Mouse (Mus musculus): ENCODE results near the gene Lrrn1. TPM values are rescaled to one million over a fixed set of nuclear protein-coding genes. Genes with fewer than 3 reads are reported as not detected.

Gene Lrrn1
- polyA plus RNA-seq, 1 experiment from 2014 or later: 1.5 TPM

GRCm38 (mm10) chr6:107583759-107584383 is 54.3 kb downstream of the Lrrn1 start:
- no peak overlapping the region for H3K4me3 ChIP-seq (ENCODE audit: control insufficient read depth in 1 of 2, insufficient read depth in 1 of 2, low read depth in 1 of 2, low read length in 2 of 2)
- no peaks in the 10 kb centered on the region for H3K4me1 ChIP-seq (ENCODE audit: control insufficient read depth in 2 of 2, insufficient read depth in 2 of 2, low read length in 2 of 2)
- H3K36me3 ChIP-seq (ENCODE audit: control insufficient read depth, insufficient read depth, low read length): no peaks in the 10 kb centered on the region
- no peaks in the 10 kb centered on the region for H3K27me3 ChIP-seq (ENCODE audit: control insufficient read depth, insufficient read depth, low read length)
- no peaks in the 10 kb centered on the region for H3K9me3 ChIP-seq (ENCODE audit: control insufficient read depth, low read length)
- no peak overlapping the region for H3K4me2 ChIP-seq (ENCODE audit: low read length)
- no peak overlapping the region for H3K27ac ChIP-seq (replicated peaks in 1 of 2; ENCODE audit: control insufficient read depth in 1 of 2, insufficient read depth in 1 of 2, low read depth in 2 of 2, low read length in 2 of 2)
- ATAC-seq (ENCODE audit: insufficient number of reproducible peaks, insufficient read depth, low FRiP score, low read depth): no peak
- 77% methylated on average over 1 of the region's 1 CpGs for WGBS
- H3K9ac ChIP-seq (ENCODE audit: low read length): no peak overlapping the region

GRCm38 (mm10) chr6:107605151-107605550 is 75.6 kb downstream of the Lrrn1 start:
- no peak for ATAC-seq (ENCODE audit: insufficient number of reproducible peaks, insufficient read depth, low FRiP score, low read depth)
- H3K4me1 ChIP-seq (ENCODE audit: control insufficient read depth in 2 of 2, insufficient read depth in 2 of 2, low read length in 2 of 2): no peaks in the 10 kb centered on the region
- H3K4me2 ChIP-seq (ENCODE audit: low read length): no peak overlapping the region

GRCm38 (mm10) chr6:107614288-107614687 is 84.7 kb downstream of the Lrrn1 start:
- H3K36me3 ChIP-seq (ENCODE audit: control insufficient read depth, insufficient read depth, low read length): no peaks in the 10 kb centered on the region
- H3K4me1 ChIP-seq (ENCODE audit: control insufficient read depth in 2 of 2, insufficient read depth in 2 of 2, low read length in 2 of 2): no peaks in the 10 kb centered on the region
- H3K4me2 ChIP-seq (ENCODE audit: low read length): no peak overlapping the region
- WGBS: 35% methylated on average over 1 of the region's 1 CpGs
- no peak overlapping the region for H3K27ac ChIP-seq (replicated peaks in 1 of 2; ENCODE audit: control insufficient read depth in 1 of 2, insufficient read depth in 1 of 2, low read depth in 2 of 2, low read length in 2 of 2)
- H3K27me3 ChIP-seq (ENCODE audit: control insufficient read depth, insufficient read depth, low read length): no peaks in the 10 kb centered on the region
- no peak for ATAC-seq (ENCODE audit: insufficient number of reproducible peaks, insufficient read depth, low FRiP score, low read depth)
- H3K9ac ChIP-seq (ENCODE audit: low read length): no peak overlapping the region
- H3K4me3 ChIP-seq (ENCODE audit: control insufficient read depth in 1 of 2, insufficient read depth in 1 of 2, low read depth in 1 of 2, low read length in 2 of 2): no peak overlapping the region
- H3K9me3 ChIP-seq (ENCODE audit: control insufficient read depth, low read length): no peaks in the 10 kb centered on the region

More at GRCm38 (mm10) chr6:107605151-107605550, 75.6 kb downstream of the Lrrn1 start:
- Histone ChIP-seq H3K27ac (replicated peaks in 1 of 2; ENCODE audit: control insufficient read depth in 1 of 2, insufficient read depth in 1 of 2, low read depth in 2 of 2, low read length in 2 of 2) (no peak overlapping the region), H3K36me3 (ENCODE audit: control insufficient read depth, insufficient read depth, low read length) (no peaks in the 10 kb centered on the region), H3K9ac (ENCODE audit: low read length) (no peak overlapping the region), H3K9me3 (ENCODE audit: control insufficient read depth, low read length) (no peaks in the 10 kb centered on the region), H3K27me3 (ENCODE audit: control insufficient read depth, insufficient read depth, low read length) (no peaks in the 10 kb centered on the region), H3K4me3 (ENCODE audit: control insufficient read depth in 1 of 2, insufficient read depth in 1 of 2, low read depth in 1 of 2, low read length in 2 of 2) (no peak overlapping the region)

Data from heart, embryonic 14.5 days (tissue).